Mouse (Mus musculus) spleen, adult 18-20 months (tissue): ENCODE data around the gene Plcb1.

ENCODE experiments used
- DNase-seq, 2 experiments: peaks; one replicate each; pipeline ENCODE4 v3.0.0; 2022; ENCODE audit warnings: mixed read lengths in 2 of 2

The Plcb1 gene

GRCm38 (mm10) chr2:135219406-135219805 is 433.5 kb downstream of the Plcb1 start:
- DNase-seq = no peak

DNA sequence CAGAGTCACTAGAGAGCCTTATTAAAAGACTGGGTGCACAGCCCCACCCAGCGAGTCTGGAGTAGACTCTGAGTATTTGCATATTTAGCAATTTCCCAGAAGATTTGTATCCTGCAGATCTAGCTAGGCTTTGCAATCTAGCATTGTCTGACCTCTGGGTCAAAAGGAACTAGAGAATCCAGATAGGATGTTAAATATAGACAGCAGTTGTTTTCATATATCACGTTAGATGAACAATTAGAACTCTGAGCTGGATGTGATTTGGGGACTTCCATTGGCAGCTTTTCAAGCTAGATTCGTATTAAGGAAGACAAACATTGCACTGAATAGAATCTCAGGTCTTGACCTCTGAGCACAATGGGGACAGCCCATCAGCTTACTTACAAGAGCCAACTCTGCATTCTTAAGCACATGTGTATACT is 439.7 kb downstream of the Plcb1 start:
- no peak for DNase-seq

GRCm38 (mm10) chr2:135230262-135230661 is 444.4 kb downstream of the Plcb1 start:
- DNase-seq = no peak

- no peak for DNase-seq
These were observed 456.9 kb downstream of the Plcb1 start for GRCm38 (mm10) chr2:135242662-135243316.

DNA sequence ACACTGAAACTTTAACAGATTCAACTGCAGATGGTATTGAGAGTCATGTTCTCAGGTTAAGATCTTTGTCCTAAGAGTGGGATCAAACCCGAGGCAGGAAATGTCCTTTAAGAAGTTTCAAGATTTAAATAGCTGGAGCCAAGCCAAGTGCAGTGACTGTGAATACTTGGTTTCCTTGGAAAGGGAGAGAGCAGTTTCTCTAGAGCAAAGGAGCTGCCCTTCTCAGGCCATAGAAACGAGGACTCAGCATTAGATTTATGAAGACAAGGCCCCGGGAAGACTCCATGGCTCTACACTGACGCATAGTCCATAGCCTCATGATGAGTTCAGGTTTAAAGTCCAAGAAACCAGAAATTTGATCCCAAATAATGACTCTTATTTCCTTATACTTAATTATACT is 457.9 kb downstream of the Plcb1 start:
- no peak for DNase-seq

- no peak for DNase-seq
These were observed 464.1 kb downstream of the Plcb1 start for GRCm38 (mm10) chr2:135249925-135250324.

GRCm38 (mm10) chr2:135251821-135252315 is 466.0 kb downstream of the Plcb1 start:
- DNase-seq = no peak

- no peak for DNase-seq
These were observed 473.3 kb downstream of the Plcb1 start for GRCm38 (mm10) chr2:135259136-135259535.

GRCm38 (mm10) chr2:135263943-135264342 is 478.1 kb downstream of the Plcb1 start:
- DNase-seq = no peak

- DNase-seq = no peak
These were observed 489.1 kb downstream of the Plcb1 start for GRCm38 (mm10) chr2:135274949-135275348.

- DNase-seq = no peak
These were observed 492.6 kb downstream of the Plcb1 start for GRCm38 (mm10) chr2:135278506-135278905.

- DNase-seq = no peak
These were observed 493.2 kb downstream of the Plcb1 start for GRCm38 (mm10) chr2:135279026-135279425.

DNA sequence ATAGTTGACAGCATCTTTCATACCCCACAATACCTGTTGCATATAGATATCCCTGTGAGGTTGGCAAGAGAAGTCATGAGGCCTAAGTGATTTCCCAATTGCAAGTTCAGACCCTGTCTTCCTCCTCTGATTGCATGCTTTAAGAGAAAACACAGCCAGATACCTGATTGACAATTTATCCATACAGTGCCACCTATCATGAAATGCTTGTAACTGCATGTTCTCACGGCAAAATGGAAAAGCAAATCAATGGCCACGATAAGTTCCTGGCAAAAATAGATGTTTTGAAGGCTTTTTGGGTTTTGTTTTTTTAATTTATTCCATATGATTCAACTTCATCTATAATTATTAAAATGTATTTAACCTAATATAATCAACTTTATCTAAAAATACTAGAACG is 497.9 kb downstream of the Plcb1 start:
- DNase-seq = no peak

- no peak for DNase-seq
These were observed 510.4 kb downstream of the Plcb1 start for GRCm38 (mm10) chr2:135296184-135296769.

DNA sequence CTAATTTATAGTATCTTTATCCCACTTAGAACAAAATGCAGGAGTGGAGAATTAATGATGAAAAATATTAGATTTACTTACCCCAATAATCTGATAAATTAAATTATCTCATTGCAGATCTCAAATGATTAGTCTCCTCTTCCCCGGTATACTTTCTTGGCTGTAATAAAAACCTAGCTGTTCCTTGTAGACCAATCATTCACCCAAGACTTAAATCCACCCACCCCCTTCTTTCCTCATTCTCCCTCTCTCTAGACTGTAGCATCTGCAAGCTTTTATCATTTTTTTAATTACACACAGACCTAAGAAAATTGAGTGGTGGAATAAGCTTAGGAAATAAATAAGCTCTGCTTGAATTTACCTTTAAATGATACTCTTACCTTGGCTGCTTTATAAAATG is 514.6 kb downstream of the Plcb1 start:
- no peak for DNase-seq

GRCm38 (mm10) chr2:135302483-135302882 is 516.6 kb downstream of the Plcb1 start:
- DNase-seq = no peak

GRCm38 (mm10) chr2:135305186-135305585 is 519.3 kb downstream of the Plcb1 start:
- DNase-seq = no peak

DNA sequence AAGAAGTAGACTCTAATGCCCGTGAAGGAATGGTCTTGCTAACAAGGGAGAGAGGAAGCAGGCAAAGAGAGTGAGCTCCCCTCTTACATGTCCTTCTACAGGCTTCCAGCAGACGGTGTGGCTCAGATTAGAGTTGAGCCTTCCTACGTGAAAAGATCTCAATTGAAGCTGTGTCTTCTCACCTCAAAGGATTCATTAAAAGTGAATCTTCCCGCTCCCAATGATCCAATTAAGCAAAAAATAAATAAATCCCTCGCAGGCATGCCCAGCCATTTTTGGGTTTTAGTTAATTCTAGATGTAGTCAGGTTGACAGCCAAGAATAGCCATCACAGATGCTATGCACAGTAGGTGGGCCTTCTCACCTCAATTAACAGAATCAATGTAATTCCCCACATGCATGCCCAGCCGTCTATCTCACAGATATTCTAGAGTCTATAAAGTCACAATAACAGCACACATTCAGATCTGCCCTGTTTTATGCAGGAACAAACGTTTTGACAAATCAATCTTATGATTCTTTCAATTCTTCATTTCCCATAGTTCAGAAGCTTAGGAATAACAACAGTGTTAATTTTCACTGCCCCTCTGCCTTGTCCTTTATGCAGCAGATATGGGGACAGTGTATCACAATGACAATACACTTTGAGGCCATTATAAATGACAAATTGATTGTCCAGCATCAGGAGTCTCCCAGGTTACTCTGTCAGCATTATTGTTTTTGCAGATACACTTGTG is 520.0 kb downstream of the Plcb1 start:
- no peak for DNase-seq

DNA sequence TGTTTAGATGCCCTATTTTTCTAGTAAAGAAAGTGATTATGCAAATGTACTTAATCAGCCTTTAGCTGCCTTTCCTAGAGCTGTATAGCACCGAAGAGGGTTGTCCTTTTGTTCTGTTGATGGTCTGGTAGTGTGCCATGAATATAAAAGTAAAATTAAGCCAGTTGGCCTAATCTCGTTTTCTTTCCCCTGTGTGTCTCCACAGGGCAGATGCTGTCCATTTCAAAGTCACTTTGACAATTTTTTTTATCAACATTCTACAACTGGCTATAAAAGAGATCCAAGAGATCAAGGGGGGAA is 520.6 kb downstream of the Plcb1 start:
- DNase-seq = no peak

DNA sequence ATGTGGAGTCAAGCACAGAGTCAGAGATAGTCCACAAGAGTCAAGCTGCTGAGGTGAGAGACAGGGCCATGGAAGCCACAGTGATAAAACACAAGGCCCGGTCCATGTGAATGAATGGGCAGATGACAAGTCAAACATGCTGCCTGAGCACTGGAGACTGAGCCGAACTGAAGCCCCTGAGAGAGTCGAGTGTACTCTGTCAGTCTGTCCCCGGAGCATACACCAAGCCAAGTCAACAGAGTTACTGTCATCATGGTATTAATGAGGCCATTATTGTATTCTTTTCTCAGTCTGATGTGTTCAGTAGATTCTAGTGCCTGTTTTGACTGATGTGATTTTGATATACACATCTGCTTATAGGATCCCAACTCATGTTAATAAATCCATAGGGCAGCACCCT is 521.9 kb downstream of the Plcb1 start:
- no peak for DNase-seq

DNA sequence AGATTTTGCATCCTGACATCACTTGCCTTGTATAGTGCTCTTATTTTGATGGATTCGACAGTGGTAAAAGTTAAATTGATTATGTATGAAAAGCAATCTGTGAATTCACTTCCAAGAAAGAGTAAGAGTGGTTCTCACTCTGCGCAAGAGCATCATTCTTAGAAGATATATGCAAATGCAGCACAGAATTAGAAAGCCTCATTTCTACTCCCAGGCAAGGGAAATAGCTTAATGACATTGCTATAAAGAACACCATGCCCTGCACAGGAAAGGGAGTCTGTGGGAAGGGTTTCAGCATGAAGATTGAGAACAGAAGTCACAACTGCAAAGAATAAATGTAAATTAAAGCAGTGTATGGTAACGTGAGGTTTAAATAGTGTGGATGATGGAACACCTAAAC is 530.1 kb downstream of the Plcb1 start:
- DNase-seq = no peak

GRCm38 (mm10) chr2:135318136-135318535 is 532.3 kb downstream of the Plcb1 start:
- no peak for DNase-seq

DNA sequence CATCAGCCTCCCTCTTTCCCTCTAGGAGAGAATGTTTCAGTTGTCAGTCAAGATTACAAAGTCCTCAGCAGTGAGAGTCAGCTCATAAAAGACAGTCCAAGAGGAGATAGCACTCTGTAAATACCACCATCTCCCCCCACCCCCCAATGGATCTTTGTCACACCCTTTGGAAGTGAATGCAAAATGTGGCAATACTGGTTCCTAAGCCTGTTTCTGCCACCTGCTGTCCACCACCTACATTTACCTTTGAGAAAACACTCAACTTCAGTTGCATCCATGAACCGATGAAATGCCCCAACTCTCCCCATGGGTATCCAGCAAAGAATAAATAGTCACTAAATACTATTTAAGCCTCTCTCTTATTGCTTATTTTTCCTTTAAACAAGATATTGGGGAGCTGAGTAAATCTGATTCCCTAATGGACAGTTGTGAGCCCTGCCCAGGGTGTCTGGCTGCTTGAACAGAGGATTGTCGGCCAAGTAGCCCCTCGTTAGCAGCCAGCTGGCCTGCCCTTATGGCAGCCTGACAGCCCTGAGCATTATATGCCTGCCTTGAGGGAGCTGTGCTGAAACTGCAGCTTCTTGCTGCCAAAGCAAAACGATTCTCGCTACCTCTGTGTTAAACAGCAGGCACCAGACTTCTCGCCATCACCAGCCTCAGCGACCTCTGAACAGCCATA is 537.5 kb downstream of the Plcb1 start:
- no peak for DNase-seq

- peak in 1 of 2 experiments; percentile 21 for DNase-seq
These were observed 538.1 kb downstream of the Plcb1 start for GRCm38 (mm10) chr2:135323955-135324302.
